Mouse (Mus musculus): Measurements from ENCODE around the gene Nrip1.

Nrip1 gene

DNA sequence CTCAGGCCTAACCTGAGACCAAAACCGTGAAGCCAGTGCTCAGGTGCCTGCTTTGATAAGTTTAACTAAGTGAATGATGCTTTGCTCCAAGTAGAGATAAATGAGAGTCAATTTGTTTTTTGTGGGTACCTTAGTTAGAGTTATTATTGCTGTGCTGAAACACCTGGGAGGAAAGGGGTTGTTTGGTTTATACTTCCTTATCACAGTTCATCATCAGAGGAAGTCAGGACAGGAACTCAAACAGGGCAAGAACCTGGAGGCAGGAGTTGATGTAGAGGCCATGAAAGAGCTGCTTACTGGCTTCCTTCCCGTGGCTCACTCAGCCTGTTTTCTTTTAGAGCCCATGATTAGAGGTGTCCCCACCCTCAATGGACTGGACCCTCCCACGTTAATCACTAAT, 89.8 kb downstream of the Nrip1 start:
- no peak for DNase-seq (ENCODE audit: low spot score in 2 of 2)

DNA sequence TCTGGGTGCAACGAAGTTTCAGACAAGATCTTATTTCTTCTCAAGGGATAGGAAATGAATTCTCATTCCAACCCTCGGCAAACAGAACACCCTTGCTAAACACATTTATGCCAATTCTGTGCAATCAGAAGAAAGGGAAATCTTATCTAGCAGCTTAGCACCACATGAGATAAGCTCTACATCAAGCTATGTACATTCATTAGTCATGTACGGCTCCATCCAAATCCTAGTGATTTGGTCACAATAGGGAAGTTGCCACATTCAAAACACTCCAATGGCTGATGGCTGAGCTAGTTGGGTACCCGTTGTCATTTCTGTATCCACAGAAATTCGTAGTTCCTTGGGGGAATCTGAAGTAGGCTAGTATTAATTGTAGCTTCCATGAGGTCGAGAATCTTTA, 91.8 kb downstream of the Nrip1 start:
- DNase-seq (ENCODE audit: low spot score in 2 of 2), result no peak

DNA sequence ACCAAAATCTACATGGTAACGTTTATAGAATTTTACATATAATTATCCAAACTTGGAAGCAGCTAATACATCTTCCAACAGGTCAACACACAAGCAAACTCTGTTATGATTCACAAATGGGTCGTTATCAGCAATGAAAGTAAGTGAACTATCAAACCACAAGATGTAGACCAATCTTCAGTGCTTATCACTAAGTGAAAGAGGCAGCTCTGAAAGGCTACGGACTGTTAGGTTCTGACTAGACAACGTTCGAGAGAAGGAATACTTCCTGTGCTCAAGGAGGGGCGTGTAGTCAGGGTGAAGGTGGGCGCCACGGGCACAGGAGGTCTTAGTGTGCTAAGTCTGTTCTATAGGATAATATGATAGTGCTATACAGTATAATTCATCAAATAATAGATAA, 93.3 kb downstream of the Nrip1 start:
- no peak for DNase-seq (ENCODE audit: low spot score in 2 of 2)

DNA sequence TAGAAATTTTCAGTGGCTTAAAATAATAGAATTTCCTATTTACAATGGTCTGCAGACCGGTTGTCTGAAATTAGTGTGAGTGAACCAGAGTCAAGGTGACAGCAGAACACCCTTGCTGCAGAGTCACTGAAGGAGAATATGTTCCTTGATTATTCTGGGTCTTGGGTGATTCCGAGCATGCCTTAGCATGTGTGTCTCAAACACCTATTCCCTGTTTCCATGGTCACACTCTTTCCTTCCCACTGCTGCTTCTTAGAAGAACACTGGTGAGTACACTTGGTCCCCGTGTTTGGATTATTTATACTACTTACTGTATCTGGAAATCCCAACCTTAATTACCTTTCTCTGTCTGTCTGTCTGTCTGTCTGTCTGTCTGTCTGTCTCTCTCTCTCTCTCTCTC, 97.4 kb downstream of the Nrip1 start:
- DNase-seq (ENCODE audit: low spot score in 2 of 2), result no peak

DNA sequence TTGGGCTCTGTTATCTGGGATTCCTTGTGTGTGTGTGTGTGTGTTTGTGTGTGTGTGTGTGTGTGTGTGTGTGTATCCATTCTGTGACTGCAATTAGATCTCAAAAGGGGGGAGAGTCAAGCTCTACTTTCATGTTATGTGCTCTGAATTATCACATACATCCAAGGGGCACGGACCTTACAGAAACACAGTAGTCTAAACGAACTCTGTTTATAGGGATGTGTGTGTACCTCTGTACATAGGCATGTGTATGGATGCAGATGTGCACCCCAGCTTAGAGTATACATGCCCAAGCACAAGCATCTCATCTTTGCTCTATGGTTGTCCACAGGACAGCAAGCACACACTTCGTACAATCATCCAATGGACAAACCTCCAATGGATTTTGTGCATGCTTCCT, 98.0 kb downstream of the Nrip1 start:
- DNase-seq (ENCODE audit: low spot score in 2 of 2), result no peak

DNA sequence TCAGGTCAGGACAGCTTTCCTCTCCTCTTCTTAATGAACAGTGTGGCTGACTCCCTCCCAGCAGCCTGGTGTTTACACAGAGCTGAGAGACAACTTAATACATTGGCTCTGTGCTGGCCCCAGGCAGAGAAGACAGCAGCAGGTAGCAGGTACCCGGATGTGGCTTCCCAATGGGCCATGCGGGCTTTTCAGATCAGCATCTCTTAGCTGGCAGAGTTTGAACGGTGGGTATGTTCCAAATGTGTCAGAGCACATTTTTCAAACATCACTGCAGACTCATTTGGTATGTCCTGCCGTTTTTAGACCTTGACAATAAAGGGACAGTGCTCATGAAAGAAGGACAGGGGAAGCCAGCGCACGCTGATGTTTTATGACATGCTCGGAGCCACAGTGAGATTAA, 98.5 kb downstream of the Nrip1 start:
- no peak for DNase-seq (ENCODE audit: low spot score in 2 of 2)

DNA sequence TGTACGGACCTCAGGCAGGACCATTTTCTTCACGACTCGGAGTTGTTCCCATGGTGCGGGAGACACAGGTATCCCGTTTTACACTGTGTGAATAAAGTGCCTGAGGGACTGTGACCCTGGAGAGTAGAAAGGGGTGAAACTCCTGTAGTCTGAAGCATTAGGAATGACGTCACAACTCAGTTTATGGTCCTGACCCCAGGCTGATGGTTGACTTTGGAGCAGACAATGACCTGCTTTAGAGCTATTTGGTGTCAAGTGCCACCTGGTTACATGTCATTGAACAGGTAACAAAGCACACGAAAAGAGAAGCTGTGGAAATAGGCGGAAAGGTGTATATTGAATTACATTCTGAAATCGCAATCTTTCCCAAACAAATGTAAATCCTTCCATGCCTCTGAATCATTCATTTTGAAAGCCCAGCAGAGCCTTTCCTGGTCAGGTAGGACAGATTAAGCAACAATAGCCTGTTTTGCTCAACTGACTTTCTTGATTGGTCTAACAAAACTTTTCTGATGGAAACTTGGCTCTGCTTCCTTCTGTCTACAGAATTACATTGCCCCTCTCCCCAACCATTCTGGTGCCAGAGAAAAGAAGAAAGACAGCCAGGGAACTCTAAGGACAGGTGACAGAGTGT, 106.9 kb downstream of the Nrip1 start:
- no peak for DNase-seq (ENCODE audit: low spot score in 2 of 2)

DNA sequence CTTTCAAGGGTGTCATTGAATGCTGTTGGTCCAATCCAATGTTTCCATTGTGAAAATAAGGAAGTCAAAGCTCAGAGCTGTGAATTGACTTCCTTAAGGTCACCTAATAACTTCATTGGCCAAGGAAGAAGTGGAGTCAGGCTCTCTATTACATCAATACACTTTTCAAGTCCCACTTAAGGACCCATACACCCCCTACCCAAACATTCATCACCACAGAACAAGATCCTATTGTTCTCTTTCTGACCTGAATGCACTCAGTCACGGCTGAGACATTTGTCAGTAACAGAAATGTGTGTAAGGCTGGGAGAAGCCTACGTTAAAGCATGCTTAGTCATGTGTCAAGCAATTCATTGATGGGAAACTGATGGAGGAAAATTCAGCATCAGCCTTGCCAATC, 107.8 kb downstream of the Nrip1 start:
- no peak for DNase-seq (ENCODE audit: low spot score in 2 of 2)

DNA sequence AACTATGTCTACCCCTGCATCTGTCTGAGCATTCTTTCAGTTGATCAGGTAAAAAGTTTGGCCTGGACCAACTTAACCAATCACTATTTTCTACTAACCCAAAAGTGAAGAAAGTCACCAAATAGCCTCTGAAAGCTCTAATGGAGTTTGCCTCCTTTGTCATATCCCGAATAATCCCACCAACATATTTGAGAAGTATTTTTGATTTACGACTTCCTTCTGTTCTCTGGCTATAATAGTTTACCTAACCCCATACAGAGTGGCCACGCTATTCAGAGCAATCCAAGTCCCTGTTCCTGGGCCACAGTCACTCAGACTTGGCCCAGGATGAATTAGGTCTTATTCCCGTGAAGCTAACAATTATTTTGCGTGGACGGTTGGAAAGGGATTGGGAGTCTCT, 108.3 kb downstream of the Nrip1 start:
- no peak for DNase-seq (ENCODE audit: low spot score in 2 of 2)

DNA sequence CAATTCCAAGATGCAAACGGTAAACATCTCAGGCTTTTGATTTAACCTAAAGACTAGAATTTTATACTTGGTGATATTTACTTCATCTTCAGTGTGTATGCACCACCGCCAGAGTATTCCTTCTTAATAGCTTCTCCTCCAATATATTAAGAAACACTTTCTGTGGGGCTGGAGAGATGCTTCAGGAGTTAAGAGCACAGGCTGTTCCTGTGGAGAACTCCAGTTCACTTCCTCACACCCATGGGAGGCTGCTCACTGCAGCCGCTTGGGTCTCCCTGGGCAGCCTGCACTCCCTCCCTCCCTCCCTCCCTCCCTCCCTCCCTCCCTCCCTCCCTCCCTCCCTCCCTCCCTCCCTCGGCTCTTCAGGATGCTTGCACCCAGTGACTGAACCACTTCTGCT, 110.2 kb downstream of the Nrip1 start:
- DNase-seq (ENCODE audit: low spot score in 2 of 2), result no peak

DNA sequence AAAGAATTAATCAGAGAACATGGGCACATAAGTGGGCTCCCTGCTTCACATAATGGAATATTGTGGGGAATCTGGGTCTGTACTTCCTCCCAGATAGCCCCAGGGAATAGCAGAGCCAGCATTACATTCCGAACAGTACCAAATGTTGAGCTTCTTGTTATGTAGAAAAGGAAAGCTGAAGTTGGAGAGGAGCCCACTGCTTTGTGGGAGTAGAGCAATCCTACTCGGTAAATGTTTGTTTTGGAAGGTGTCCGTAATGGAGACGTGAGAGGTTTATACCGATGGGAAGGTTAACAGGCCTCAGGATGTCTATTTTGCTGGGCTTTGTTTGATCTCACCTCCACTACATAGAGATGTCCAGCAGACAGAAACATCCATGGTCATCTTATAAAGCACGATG, 113.3 kb downstream of the Nrip1 start:
- DNase-seq (ENCODE audit: low spot score in 2 of 2), result no peak

DNA sequence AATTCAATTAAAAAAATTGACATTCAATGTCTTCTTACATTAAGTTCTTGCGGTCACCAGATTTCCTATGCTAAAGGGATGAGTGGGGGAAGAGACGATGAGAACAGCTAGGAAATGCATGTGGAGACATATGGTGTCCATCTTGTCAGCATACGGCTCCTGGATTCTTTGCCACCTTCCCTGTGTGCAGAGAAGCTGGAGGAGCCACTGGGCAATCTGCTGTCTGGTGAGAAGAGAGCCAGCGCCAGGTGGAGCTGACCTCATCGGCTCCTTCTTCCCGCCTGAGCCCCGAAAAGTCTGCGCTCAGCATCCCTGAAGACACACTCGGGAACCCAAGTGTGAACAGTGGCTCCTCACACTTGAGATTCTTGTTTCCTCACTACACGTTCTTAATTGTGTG, 121.8 kb downstream of the Nrip1 start:
- no peak for DNase-seq (ENCODE audit: low spot score in 2 of 2)

DNA sequence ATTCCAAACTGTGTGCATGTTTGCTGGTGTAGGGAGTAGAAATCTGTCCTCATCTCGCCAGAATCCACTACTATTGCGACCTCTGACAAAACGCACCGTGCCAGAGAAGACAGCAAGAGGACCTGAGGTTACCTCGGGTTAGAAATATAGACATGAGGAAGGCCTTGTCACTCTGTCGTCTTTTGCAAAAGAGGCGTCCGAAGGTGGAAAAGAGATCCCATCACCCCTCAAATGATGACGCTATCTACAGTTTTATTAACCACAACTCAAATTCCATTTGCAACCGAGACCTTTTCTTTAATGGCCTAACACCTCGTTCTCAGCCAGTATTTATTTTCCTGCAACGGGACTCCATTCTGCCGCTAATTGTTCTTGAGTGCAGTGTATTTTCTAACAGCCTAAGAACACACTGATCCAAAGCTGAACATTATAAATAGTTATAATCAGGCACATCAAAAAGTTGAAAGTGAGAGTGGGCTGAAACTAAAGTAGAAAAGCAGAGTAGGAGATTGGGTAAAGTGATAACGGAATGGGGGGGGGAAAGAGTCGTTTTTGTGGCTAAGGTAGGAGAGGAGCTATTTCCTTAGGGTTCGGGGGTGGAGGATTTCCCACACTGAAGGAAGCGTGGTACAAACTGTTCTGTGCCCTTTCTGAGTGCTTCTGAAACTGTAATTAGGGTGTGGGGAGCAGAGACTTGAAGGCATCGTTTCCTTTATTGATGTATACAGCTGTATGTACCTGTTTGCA, 124.1 kb downstream of the Nrip1 start:
- no peak for DNase-seq (ENCODE audit: low spot score in 2 of 2)

DNA sequence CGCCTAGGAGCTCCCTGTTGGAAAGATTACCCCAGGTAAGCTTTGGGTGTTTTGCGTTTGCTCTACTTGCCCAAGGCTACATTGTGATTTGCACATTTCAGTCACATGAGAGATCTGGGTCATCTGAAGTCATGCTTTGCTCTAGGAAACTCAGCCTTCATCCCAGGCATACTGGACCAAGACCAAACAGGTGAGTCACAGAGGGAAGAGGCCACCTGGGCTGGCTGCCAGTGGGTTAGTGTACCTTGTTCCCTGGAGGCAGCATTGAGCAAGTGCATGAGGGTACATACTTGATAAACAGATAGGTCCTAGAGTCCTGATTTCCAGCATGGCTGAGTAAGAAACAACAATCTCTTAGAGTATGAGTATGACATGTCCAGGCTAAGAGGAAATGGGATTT, 130.8 kb downstream of the Nrip1 start:
- no peak for DNase-seq (ENCODE audit: low spot score in 2 of 2)

DNA sequence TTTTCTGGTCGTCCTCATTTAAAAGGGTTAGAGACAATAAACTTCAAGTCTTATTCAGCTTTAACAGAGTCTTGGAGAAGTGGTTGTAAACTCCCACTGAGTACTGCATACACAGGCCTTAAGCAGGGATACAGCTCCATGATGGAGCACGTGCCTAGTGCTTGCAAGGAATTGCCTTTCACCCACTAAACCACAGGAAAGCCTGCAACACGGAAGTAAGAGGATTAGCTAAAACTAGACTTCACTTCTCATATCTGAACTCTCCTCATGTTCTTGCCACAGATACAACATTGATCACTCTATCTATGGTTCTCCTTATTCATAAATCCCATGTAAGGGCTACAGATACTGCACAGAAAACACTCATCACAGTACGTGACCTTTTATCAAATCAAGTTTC, 132.4 kb downstream of the Nrip1 start:
- no peak for DNase-seq (ENCODE audit: low spot score in 2 of 2)

DNA sequence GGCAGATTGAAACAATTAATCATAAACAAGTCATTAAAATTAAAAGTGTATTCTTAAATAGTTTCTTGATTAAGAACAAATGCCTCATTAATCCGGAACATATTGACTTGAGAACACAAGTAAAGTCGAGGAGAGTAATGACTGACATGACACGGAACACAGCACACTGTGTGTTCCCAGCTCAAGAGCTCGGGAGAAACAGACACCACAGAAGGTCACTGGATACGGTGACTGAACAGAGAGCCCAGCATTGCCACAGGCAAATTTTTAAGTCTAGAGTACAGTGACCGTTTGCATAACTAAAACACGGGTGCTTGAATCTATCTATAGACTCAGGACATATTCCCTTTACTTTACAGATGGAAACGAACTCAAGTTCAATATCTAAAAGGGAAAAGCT, 134.3 kb downstream of the Nrip1 start:
- DNase-seq (ENCODE audit: low spot score in 2 of 2), result no peak

DNA sequence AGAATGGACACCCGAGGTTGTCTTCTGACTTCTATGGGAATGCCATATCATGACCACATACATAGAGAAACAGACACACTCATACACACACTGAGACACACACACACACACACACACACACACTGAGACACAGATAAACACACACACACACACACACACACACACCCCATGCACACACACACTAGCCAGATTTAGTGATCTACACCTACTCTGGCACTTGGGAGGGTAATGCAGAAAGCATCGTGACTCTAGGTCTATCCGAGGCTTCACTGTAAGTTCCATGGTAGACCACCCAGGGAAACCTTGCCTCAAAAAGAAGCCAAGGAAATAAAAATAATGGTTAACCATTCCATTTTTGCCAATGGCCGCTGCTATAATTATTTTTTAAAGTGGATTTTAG, 134.8 kb downstream of the Nrip1 start:
- no peak for DNase-seq (ENCODE audit: low spot score in 2 of 2)

All from natural killer cell, adult 2 months (primary cell).